Mouse (Mus musculus): ENCODE data around the gene Dennd4a. TPM values are rescaled to one million over a fixed set of nuclear protein-coding genes. Genes with fewer than 3 reads are reported as not detected.

The Dennd4a gene
- total RNA-seq, 2 experiments from 2014 or later = 444 to 516 TPM

DNA sequence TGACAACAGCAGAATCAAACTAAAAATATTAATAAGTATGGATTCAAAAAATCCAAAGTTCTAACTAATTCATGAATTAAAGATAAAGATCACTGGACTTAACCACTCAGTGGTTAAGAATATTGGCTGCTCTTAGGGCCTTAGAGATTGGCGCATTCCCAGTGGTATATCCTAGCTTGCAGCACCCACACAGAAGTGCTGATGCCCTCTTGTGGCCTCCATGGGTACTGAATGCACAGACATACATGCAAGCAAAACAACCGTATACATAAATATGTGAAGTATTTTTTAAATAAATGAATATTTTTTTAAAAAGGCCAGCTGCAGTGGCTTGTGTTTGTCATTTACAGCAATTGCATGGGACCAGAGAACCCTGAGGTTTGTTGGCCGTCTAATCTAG lies 92.2 kb downstream of the Dennd4a start:
- ATAC-seq (replicated peaks; ENCODE audit: low FRiP score, poor library complexity, severe bottlenecking) = peak; percentile 68; the same call in 1 of the 2 replicates

DNA sequence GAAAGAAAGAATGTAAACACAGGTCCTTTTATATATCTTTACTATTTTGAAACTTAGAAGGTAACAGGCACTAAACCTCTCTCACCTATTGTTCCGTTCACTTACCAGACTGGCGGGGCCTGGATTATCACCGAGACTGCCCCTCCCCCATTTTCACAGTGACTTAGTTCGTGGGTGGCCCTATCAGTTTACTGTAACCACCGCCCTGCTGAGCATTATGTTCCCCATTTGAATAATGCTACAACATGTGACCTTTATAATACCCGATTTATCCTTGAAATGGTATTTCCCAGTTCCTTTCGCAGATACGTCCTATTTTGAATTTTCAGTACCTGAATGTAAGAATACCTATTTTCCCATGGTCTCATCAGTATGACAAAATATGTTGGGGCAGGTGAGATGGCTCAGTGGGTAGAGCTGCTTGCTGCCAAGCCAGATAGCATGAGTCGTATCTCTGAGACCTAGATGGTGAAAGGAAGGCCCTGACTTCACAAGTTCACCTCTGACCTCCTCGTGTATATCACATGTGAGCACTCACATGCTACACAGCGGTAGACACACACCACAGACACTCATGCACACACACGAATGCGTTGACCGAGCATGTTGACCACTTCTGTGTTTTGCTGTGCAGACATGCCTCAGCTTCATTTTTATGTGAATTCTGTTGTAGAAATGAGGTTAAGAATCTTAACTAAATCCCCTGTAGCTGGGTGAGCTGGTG lies 93.9 kb downstream of the Dennd4a start:
- ATAC-seq (replicated peaks; ENCODE audit: low FRiP score, poor library complexity, severe bottlenecking) = no peak

DNA sequence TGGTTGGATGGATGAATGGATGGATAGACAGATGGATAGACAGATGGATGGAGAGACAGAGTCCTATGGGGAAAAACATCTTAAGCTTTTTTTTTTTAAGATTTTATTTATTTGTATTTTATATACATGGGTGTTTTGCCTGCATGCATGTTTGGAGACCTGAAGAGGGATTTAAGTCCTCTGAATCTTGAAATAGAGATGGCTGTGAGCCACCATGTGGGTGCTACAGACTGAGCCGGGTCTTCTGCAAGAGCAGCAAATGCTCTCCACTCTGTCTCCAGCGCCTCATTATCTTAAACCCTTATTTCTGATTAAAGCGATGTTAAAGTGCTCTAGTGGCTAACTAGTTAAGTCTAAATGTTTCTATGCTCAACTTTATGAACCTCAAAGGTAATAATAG lies 96.3 kb downstream of the Dennd4a start:
- ATAC-seq (replicated peaks; ENCODE audit: low FRiP score, poor library complexity, severe bottlenecking) = no peak

DNA sequence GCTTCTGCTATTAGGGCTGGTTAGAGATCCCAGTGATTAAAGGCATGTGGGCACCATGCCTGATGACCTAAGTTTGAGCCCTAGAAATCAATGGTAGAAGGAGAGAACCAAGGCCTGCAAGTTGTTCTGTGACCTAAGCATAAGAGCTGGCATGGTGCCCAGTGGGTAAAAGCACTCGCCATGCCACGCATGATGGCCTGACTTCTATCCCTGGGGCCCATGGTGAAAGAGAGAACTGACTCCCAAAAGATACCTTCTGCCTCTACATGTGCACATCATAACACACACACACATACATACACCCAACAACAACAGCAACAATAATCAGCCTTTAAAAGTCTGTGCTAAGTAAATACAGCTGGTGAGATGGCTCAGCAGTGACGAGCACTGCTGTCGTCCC lies 102.3 kb downstream of the Dennd4a start:
- ATAC-seq (replicated peaks; ENCODE audit: low FRiP score, poor library complexity, severe bottlenecking) = no peak

DNA sequence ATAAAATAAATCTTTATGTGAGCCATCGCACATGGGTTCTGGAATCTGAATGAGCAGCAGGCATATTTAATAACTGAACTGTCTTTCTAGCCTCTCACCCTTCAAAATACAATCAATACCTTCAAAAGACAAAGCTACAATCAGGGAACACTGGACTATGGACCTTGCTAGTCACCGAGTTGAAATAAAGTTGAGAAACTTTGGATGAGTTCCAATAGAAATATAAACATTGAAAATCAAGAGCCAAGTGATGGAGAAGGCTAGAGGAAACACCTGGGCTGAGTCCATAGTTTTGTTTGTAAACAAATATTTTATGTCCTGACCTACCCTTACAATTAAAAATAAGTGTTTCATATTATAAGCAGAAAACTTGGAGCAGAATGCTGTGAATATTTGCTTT lies 102.8 kb downstream of the Dennd4a start:
- no peak for ATAC-seq (replicated peaks; ENCODE audit: low FRiP score, poor library complexity, severe bottlenecking)

DNA sequence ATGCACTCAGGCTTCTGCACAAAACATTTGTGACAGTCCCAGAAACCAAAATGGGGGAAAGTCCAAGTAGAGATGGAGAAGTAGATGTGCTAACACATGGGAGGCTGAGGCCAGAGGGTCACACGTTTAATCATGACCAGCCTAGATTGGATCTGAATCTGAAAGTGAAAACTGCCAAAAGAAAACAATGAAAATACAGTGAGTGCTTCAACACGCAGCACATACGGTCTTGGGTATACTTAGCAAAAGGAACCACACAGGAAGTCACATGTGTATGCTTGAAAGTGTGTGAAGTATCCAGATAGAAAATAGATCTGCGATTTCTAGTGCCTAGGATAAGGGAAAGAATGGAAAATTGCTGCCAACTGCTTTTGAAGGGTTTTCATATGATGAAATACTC lies 103.5 kb downstream of the Dennd4a start:
- ATAC-seq (replicated peaks; ENCODE audit: low FRiP score, poor library complexity, severe bottlenecking) = no peak

DNA sequence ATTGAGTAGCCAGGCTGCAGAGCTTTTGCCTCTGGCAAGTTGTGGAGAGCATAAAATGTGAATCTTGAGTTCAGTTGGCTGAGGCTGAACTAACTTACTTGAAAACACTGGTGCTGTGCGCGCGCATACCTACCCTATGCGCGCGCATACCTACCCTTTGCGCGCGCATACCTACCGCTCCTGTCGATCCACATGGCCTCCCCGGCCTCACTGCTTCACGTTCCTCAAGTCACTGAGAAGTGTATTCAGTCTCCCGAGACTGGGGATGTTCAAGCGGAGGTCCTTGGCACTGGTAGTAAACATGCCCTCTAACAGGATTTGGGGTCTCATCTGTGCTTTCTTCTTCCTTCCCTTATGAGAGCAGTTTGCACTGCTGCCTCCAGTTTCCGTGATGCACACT lies 107.4 kb downstream of the Dennd4a start:
- no peak for ATAC-seq (replicated peaks; ENCODE audit: low FRiP score, poor library complexity, severe bottlenecking)

DNA sequence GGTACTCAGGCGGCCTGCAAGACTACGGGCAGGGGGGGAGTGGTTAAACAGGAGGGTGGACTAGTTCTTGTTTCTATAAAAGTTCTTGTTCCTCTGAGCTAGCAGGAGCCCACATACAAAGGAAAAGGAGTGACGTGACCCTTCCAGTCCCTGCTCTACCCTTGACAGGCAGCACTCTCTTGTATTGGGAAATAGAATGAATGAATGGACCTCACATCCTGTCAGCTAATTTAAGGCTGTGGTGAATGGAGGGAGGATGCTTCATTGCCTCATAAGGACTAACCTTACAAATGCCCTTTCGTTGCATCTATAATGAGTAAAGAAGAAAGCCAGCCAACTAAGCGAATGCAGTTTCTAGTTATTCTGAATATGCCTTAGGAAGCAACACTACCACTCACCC lies 114.6 kb downstream of the Dennd4a start:
- ATAC-seq (replicated peaks; ENCODE audit: low FRiP score, poor library complexity, severe bottlenecking) = no peak

DNA sequence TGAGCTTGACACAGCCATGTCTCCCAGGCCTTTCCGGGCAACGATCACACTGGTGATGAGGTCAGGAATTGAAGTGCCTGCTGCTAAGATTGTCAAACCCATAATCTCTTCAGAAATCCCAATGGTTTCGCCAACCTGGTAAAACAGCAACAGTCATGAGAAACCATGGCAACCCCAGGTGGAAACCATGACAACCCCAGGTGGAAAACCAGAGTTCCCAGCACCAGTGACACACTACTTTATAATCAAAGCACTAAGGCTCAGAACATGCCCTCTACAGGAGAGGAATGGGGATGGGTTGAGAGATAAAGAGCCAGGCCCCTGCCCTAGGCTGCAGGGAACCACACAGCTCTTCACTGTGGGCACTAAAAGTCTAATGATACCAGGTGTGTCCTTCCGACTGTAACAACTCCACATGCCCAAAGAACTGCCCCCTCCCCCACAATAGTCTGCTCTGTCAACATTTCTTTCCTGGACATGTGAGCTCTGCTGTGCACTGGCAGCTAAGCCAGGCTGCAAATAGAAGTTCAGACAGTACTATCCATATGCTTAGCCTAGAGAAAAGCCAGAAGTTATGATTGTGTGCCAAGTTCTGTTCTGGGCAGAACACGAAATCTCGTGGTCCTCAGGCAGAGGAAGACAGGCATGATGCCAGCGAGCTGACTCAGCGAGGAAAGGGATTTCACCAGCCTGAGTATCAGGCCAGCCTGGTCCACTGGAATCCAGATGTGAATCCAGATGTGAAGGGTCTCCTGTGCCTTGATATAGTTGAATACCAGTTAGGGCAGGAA lies 115.3 kb downstream of the Dennd4a start:
- ATAC-seq (replicated peaks; ENCODE audit: low FRiP score, poor library complexity, severe bottlenecking) = 0 out of 2 replicates have a peak, but pooled peaks have one; percentile 12

DNA sequence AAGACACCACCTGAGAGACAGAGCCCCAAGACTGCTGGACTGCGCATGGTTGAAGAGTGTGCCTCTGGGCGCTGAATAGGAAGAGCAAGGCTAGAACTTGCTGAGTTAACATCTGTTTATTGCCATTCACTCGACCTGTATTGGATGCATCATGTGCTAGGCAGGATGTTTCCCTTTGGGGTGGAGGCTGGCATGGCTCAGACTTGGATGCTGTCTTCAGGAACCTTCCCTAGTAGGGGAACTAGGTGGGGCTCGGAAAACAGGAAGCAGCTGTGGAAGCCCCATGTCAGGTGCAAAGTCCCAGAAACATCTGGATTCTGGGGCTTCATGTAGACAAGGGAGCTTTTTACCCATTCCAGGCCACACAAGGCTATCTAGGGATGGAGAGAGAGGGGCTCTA lies 119.1 kb downstream of the Dennd4a start:
- no peak for ATAC-seq (replicated peaks; ENCODE audit: low FRiP score, poor library complexity, severe bottlenecking)

DNA sequence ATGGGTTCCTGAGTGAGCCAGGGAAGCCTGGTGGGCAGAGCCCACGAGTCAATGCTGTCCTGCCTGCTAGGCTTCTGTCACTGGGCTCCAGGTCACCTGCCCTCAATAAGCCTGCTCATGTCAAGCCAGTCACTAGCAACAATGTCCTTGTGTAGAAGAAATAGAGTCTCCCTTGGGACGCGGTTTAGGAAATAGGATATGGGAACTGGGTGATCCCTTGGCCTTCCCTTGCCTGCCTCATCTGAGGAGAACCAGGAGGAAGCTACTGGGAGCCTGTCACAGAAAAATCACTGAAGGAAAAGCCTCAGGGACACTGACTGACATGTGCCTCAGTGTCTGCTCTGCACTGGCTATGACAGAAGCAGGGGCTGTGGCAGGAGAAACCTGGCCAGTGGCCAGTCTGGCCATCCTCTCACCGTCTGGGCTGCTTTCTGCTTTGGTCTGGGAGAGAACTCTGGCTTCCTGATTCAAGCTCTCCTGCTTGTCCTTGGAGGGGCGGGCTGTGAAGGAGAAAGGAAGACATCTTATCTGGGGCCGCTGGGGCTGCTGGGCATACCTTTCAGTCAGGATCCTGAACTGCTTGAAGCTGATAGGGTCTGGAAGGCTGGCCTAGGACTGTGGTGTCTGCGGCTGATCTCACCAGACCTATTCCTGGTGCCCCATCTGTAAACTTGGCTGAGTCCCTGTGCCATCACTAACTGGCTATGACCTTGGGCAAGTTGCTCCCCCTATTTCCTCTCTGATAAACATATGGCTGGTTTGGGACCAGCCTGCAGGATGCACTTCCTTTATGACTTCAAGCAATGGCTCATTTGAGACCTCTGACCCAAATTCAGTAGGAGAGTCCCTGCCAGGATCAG lies 120.8 kb downstream of the Dennd4a start:
- ATAC-seq (replicated peaks; ENCODE audit: low FRiP score, poor library complexity, severe bottlenecking) = no peak

DNA sequence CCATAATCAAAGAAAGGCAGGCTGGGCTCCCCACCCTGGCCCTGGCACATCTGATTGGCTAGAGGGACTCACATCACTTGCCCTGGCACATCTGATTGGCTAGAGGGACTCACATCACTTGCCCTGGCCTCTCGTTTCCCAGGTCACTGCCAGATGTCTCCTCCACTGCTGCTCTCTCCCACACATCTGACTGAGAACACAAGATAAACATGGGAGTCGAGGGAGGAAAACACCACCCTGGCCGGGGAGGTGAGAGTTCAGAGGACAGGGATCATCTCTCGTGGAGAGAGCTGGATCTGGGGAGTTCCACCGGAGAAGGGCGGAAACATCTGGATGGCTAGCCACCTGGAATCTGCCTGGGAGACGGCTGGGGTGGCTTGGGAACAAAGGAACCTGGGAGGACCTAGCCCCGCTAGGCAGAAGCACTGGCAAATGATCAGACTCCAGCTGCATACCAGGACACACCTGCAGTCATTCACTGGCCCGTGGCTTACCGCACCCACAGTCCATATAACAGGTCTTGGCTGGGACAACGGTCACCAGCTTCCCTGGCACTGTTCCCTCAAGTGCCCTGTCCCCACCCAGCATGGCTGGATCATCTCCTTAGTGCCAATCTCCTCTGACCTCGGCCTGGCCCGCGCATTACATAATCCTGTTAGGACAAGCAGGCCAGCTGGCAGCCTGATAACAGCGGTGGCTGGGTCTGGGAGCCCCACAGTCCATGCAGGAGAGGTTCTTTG lies 123.0 kb downstream of the Dennd4a start:
- ATAC-seq (replicated peaks; ENCODE audit: low FRiP score, poor library complexity, severe bottlenecking) = peak; percentile 35; the same call in 1 of the 2 replicates

DNA sequence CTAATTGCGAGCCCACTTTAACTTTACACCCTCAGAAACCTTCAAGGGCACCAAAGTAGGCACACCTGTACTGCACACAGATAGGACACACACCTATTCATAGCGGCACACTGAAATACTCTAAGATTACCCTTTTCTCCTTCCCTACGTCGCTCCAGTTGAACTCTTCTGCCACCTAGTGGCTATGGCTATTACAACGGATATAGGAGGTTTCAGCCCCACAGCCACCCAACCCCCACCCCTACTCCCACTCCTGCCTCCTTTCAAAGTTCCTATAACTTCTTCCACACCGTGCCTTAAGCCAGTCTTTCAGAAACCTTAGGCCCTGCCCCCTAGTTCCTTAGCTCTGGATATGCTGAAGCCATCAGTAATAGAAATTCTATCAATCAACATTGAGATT lies 125.4 kb downstream of the Dennd4a start:
- ATAC-seq (replicated peaks; ENCODE audit: low FRiP score, poor library complexity, severe bottlenecking) = peak; percentile 66

DNA sequence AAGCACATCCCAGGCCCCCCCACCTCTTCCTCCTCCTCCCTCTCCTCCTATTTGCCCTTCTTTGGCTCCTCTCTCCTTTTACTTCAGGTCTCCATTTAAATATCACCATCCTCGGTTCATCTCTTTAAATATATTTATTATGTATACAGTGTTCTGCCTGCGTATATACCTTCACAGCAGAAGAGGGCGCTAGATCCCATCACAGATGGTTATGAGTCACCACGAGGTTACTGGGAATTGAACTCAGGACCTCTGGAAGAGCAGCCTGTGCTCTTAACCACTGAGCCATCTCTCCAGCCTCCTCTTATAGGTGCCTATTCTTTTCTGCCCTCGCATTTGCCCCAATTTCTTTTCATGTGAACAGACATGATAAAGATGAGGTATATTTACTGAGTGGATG lies 126.4 kb downstream of the Dennd4a start:
- ATAC-seq (replicated peaks; ENCODE audit: low FRiP score, poor library complexity, severe bottlenecking) = no peak

DNA sequence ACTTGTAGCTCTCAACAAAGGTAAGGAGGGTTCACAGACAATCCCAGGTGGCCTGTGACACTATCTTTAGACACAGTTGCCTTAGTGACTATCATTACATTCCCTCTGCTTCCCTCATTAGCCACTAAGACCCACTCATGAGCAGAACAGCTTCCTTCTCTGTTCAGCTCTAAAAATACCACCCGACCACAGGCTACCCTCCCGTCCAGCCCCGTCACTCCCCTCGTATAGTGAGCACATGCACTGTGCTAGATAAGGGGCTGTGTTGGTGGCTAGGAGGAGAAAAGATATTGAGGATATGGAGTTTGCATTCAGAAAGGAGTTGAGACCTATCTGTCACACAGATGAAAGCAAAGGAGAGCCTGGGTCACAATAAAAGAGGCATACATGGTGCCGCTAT lies 127.4 kb downstream of the Dennd4a start:
- no peak for ATAC-seq (replicated peaks; ENCODE audit: low FRiP score, poor library complexity, severe bottlenecking)

DNA sequence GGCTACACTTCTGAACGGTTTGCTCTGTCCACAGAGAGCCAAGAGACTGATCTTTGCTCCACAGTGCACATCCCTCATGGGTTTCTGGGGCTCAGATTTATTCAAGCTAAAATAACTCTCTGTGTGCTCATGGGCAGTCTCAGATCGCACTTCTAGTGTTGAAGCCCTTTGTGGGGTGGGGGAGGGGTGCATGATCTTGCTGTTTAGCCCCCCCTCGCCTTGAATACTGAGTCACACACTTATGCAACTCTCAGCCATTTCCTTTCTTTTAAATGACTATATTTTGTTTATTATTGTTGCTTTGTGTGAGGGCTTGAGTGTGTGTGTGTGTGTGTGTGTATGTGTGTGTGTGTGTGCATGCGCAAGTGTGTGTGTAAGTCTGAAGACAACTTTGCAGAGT lies 128.1 kb downstream of the Dennd4a start:
- ATAC-seq (replicated peaks; ENCODE audit: low FRiP score, poor library complexity, severe bottlenecking) = no peak

DNA sequence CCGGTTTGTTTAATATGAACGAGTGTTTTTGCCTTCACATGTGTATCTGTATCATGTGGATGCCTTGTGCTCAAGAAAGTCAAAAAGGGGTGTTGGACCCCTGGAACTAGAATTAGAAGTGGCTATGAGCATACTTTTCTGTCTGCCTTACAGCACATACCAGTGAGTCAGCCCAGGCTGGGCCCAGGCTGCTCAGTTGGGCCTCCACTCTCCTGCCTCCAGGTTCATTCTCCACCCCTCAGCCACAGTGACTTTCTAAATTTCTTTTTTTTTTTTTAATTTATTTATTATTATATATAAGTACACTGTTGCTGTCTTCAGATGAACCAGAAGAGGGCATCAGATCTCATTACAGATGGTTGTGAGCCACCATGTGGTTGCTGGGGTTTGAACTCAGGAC lies 128.7 kb downstream of the Dennd4a start:
- ATAC-seq (replicated peaks; ENCODE audit: low FRiP score, poor library complexity, severe bottlenecking) = no peak

DNA sequence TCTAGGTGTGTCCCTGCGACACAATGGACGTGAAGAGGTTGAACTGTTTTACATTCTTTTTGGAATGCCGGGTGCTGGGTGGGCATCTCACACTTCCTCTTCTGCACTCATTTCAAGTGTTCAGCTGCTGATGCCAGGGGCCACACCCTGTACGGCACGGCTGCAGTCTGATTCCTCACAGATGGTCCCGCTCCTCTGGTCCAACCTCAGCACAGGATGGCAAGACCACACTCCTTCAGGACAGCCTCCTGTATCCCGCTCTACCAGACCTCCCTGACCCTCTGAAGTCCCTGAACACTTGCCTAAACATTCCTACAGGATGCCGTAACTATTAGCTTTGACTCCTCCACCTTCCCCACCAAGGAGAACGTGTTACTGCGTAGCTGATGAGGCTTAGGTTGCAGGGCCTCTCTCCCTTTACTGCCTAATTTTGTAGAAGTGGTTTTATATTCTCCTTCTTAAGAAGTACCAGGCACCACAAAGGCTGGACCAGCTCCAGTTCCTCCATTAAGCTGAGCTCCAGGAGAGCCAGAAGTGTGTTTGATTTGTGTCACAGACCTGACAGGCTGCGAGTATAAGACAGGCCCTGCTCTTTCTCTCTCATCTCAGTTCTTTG lies 129.7 kb downstream of the Dennd4a start:
- no peak for ATAC-seq (replicated peaks; ENCODE audit: low FRiP score, poor library complexity, severe bottlenecking)

DNA sequence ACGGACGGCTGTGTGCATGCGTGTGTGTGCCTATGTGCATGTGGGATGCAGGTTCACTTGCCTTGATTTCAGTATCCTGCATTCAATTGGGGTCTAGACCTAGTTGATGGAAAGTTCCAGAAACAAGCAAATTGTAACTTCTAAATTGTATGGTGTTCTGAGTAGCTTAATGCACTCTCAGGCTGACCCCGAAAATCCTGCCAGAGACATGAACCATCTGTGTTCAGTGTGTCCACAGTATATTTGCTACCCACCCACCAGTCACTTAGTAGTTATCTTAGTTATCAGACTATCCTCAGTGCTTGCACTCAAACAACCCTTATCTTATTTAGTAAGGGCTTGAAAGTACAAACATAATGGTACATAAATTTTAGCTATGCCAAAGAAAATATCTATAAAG lies 130.5 kb downstream of the Dennd4a start:
- no peak for ATAC-seq (replicated peaks; ENCODE audit: low FRiP score, poor library complexity, severe bottlenecking)
